Mouse (Mus musculus) limb, embryonic 12.5 days (tissue): ENCODE measurements around the gene Bbs9. TPM values are rescaled to one million over a fixed set of nuclear protein-coding genes. Genes with fewer than 3 reads are reported as not detected.
"Not testable (repeated sequence)": the region's sequence is repeated elsewhere in the genome, so short reads cannot be mapped to it uniquely, and the experiment has no call there.

Source experiments
- ATAC-seq: fragments of 200-750 bp; cut with Nextera tagmentation; 2 replicates; pipeline ENCODE4 v1.8.0; 2017; ENCODE audit warnings: low read depth, moderate TSS enrichment; ENCODE audit not compliant: insufficient number of reproducible peaks, insufficient read depth, low FRiP score, low TSS enrichment
- H3K27ac ChIP-seq: fragments of 300-500 bp; sonication (generic); 2 replicates; pipeline ENCODE4 v1.5.1; 2016; ENCODE audit warnings: mild to moderate bottlenecking, moderate library complexity
- H3K27me3 ChIP-seq: fragments of 300-500 bp; sonication (generic); 2 replicates; pipeline ENCODE4 v1.6.1; 2016; ENCODE audit warnings: mild to moderate bottlenecking, moderate library complexity
- H3K36me3 ChIP-seq: fragments of 300-500 bp; sonication (generic); 2 replicates; pipeline ENCODE4 v1.6.1; 2016; ENCODE audit warnings: mild to moderate bottlenecking, moderate library complexity
- H3K4me1 ChIP-seq: fragments of 300-500 bp; sonication (generic); replicated peaks from 2 replicates; pipeline ENCODE4 v1.6.1; 2016
- H3K4me2 ChIP-seq: fragments of 300-500 bp; sonication (generic); 2 replicates; pipeline ENCODE4 v1.6.1; 2016; ENCODE audit warnings: mild to moderate bottlenecking, moderate library complexity
- H3K4me3 ChIP-seq: fragments of 300-500 bp; sonication (generic); replicated peaks from 2 replicates; pipeline ENCODE4 v1.5.1; 2016; ENCODE audit warnings: mild to moderate bottlenecking
- H3K9ac ChIP-seq: fragments of 300-500 bp; sonication (generic); replicated peaks from 2 replicates; pipeline ENCODE4 v1.6.1; 2016; ENCODE audit warnings: mild to moderate bottlenecking, moderate library complexity
- H3K9me3 ChIP-seq: fragments of 300-500 bp; sonication (generic); 2 replicates; pipeline ENCODE4 v1.6.1; 2016; ENCODE audit warnings: mild to moderate bottlenecking, moderate library complexity
- WGBS: fragments of 180-500 bp; shearing (Covaris S2); methylation state at CpG from one replicate; pipeline ENCODE4 v1.1.7; 2016; 5-methylcytosine and 5-hydroxymethylcytosine counted together
- polyA plus RNA-seq: library from polyadenylated mRNA; unstranded; fragments of >200 nt; fragmentation: Nextera tagmentation; extraction: Ambion mirVana; gene quantifications from 2 replicates; pipeline ENCODE4 v1.2.1, GENCODE M21; 2016

Gene Bbs9
- polyA plus RNA-seq, 1 experiment from 2014 or later = 18.1 TPM

DNA sequence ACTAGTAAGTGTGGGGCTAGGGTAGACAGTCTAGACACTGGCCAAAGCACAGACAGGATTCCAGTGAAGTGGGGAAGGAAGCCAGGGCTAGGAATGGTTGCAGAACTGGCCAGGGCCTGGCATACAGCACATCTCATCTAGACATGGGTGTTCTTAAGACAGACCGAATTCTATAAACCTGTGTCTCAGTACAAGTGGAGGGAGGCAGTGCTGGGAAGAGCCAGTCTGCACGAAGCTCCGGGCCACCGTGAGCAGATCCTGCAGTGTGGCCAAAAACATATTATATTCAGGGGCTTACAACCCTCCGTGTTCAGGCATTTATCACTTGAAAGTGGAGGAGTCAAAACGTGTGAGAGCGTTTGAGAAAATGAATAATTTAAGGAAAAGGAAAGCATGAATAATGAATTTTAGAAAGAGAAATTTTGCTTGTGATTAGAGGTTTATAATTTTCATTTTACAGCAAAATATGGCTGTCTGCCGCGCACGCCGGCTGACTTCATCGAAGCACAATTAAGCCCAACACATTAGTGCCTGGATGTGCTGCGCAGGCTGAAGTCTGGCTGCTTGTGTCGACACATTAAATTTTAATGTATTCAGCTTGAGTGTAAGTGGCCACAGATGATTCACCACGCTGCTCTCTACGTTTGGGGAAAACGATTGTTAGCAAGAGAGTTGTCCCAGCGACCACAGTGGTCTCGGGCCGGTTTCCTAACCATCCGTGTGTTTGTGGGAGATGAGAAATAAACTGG is 353.9 kb downstream of the Bbs9 start:
- H3K4me2 ChIP-seq = no peak overlapping the region
- no peak overlapping the region for H3K27ac ChIP-seq
- no peak overlapping the region for H3K9ac ChIP-seq
- no peaks in the 10 kb centered on the region for H3K9me3 ChIP-seq
- no peak overlapping the region for H3K4me3 ChIP-seq
- H3K27me3 ChIP-seq = peaks cover 7% of the 10 kb centered on the region; the same call in 1 of the 2 replicates
- H3K36me3 ChIP-seq = no peaks in the 10 kb centered on the region
- ATAC-seq = no peak
- WGBS = 65% methylated on average over 21 of the region's 21 CpGs
- peaks cover 50% of the 10 kb centered on the region for H3K4me1 ChIP-seq

- no peak overlapping the region for H3K9ac ChIP-seq
- H3K36me3 ChIP-seq = no peaks in the 10 kb centered on the region
- H3K4me3 ChIP-seq = no peak overlapping the region
- peaks cover 39% of the 10 kb centered on the region for H3K4me1 ChIP-seq
- no peak overlapping the region for H3K4me2 ChIP-seq
- H3K27me3 ChIP-seq = 0 out of 2 replicates have a peak, but pooled peaks cover 3% of the 10 kb centered on the region
- WGBS = 96% methylated on average over 1 of the region's 1 CpGs
- no peaks in the 10 kb centered on the region for H3K9me3 ChIP-seq
- no peak overlapping the region for H3K27ac ChIP-seq
- no peak for ATAC-seq
These were observed 359.5 kb downstream of the Bbs9 start for GRCm38 (mm10) chr9:22834994-22835512.

- Histone ChIP-seq H3K4me1 (peaks cover 25% of the 10 kb centered on the region), H3K27ac (no peak overlapping the region), H3K9ac (no peak overlapping the region), H3K9me3 (no peaks in the 10 kb centered on the region), H3K4me2 (no peak overlapping the region), H3K36me3 (no peaks in the 10 kb centered on the region), H3K4me3 (no peak overlapping the region), H3K27me3 (no peaks in the 10 kb centered on the region)
- ATAC-seq = no peak
- WGBS = 38% methylated on average over 6 of the region's 6 CpGs
These were observed 361.5 kb downstream of the Bbs9 start for GRCm38 (mm10) chr9:22837000-22837399.

DNA sequence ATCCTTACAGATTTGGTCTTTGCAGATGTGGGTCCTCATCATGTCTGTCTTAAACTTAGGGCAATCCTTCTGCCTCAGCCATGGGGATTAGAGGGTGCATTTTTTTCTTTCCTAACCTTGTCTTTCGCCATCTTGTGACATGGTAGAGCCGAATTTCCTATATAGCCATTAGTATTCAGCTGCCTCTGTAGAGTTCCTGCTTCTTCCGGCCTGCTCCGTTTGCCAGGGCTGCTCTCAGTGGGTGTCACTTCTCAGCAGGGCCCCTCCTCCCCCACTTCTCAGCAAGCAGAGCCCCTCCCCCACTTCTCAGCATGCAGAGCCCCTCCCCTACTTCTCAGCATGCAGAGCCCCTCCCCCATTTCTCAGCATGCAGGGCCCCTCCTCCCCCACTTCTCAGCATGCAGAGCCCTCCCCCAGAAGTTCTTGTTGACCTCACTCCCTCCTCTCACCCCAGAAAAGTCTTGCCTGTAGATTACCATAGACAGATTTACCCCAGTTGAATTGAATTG is 362.2 kb downstream of the Bbs9 start:
- no peaks in the 10 kb centered on the region for H3K27me3 ChIP-seq
- H3K4me2 ChIP-seq = no peak overlapping the region
- peaks cover 25% of the 10 kb centered on the region for H3K4me1 ChIP-seq
- ATAC-seq = no peak
- WGBS = 31% methylated on average over 4 of the region's 4 CpGs
- no peaks in the 10 kb centered on the region for H3K36me3 ChIP-seq
- no peaks in the 10 kb centered on the region for H3K9me3 ChIP-seq
- no peak overlapping the region for H3K4me3 ChIP-seq
- H3K27ac ChIP-seq = no peak overlapping the region
- no peak overlapping the region for H3K9ac ChIP-seq

DNA sequence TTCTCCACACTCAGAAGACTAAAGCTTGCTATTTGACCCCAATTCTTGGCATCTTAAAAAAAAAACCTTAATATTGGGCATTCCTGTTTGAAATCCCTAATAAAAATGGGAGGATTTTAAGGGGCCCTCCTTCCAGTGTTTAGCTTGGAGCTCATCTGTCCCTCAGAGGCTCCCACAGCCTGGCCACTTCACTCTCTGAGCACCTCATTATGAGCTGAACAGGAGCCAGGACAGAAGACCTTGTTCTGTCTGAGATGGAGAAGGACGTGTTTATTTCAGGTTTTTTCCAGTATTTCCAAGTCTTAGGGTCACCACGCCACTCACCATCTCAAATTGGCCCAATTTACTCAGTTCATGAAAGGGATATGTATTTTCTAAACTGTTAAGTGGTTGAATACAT is 370.5 kb downstream of the Bbs9 start:
- Histone ChIP-seq H3K4me3 (no peak overlapping the region), H3K27me3 (no peaks in the 10 kb centered on the region), H3K9me3 (0 out of 2 replicates have a peak, but pooled peaks cover 3% of the 10 kb centered on the region), H3K27ac (no peak overlapping the region), H3K4me2 (no peak overlapping the region), H3K4me1 (no peaks in the 10 kb centered on the region), H3K36me3 (no peaks in the 10 kb centered on the region), H3K9ac (no peak overlapping the region)
- 94% methylated on average over 2 of the region's 2 CpGs for WGBS
- no peak for ATAC-seq

GRCm38 (mm10) chr9:22846783-22847182 is 371.3 kb downstream of the Bbs9 start:
- H3K9ac ChIP-seq = no peak overlapping the region
- H3K36me3 ChIP-seq = no peaks in the 10 kb centered on the region

GRCm38 (mm10) chr9:22848800-22849199 is 373.3 kb downstream of the Bbs9 start:
- ATAC-seq = no peak
- H3K9me3 ChIP-seq = 0 out of 2 replicates have a peak, but pooled peaks cover 3% of the 10 kb centered on the region
- H3K27me3 ChIP-seq = no peaks in the 10 kb centered on the region
- 90% methylated on average over 3 of the region's 3 CpGs for WGBS
- H3K4me1 ChIP-seq = no peaks in the 10 kb centered on the region
- no peak overlapping the region for H3K27ac ChIP-seq
- H3K4me3 ChIP-seq = no peak overlapping the region
- H3K4me2 ChIP-seq = no peak overlapping the region
- H3K36me3 ChIP-seq = no peaks in the 10 kb centered on the region
- H3K9ac ChIP-seq = no peak overlapping the region

More at GRCm38 (mm10) chr9:22846783-22847182, 371.3 kb downstream of the Bbs9 start:
- no peak for ATAC-seq
- no peaks in the 10 kb centered on the region for H3K4me1 ChIP-seq
- WGBS = 72% methylated on average over 1 of the region's 1 CpGs
- H3K27ac ChIP-seq = no peak overlapping the region
- H3K4me2 ChIP-seq = no peak overlapping the region
- no peak overlapping the region for H3K4me3 ChIP-seq
- no peaks in the 10 kb centered on the region for H3K27me3 ChIP-seq
- H3K9me3 ChIP-seq = 0 out of 2 replicates have a peak, but pooled peaks cover 3% of the 10 kb centered on the region

DNA sequence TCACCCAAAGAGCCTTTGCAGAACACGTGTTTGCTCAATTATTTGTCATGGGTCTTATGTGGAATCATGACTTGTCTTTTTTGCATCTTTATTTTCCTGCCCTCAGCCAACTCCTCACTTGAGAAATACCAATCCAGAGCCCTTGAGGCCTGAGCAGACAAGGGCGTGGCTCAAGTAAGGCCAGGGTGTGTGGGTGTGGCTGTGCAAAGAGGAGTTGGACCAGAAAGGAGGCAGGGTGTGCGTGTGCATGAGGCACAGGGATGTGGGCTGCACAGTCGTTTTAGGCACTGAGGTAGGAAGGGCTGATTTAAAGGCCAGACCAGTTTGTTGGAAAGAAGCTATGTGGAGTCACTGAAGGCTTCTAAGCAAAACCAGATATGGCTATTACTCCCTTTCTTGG is 373.7 kb downstream of the Bbs9 start:
- Histone ChIP-seq H3K9me3 (0 out of 2 replicates have a peak, but pooled peaks cover 3% of the 10 kb centered on the region), H3K4me3 (no peak overlapping the region), H3K36me3 (no peaks in the 10 kb centered on the region), H3K4me2 (no peak overlapping the region), H3K27me3 (no peaks in the 10 kb centered on the region), H3K9ac (no peak overlapping the region), H3K27ac (no peak overlapping the region), H3K4me1 (no peaks in the 10 kb centered on the region)
- ATAC-seq = no peak
- WGBS = 75% methylated on average over 4 of the region's 4 CpGs

GRCm38 (mm10) chr9:22869147-22869546 is 393.6 kb downstream of the Bbs9 start:
- ATAC-seq, H3K4me3 ChIP-seq: not testable (repeated sequence)
- WGBS = 84% methylated on average over 6 of the region's 6 CpGs

DNA sequence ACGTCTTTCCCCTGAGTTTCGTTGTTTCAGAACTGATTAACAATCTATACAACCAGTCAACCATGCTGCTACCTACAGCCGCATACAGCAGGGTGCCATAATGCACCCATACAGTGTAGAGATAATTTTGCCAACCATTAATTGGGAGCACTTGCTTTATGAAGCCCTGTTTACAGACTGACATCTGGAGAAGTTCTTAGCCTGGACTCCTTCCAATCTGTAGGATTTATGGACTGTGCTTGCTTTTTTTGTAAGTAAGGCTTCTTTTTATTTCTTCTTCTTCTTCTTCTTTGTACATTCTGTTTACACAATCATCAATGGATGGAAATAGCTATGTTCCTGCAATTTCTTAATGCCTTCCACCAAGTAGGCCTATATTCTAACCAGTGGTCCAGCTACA is 395.1 kb downstream of the Bbs9 start:
- Histone ChIP-seq H3K9me3 (no peaks in the 10 kb centered on the region), H3K27me3 (no peaks in the 10 kb centered on the region), H3K36me3 (no peaks in the 10 kb centered on the region), H3K4me2 (no peak overlapping the region), H3K4me3 (no peak overlapping the region), H3K9ac (no peak overlapping the region), H3K27ac (peak overlapping the region; percentile 62), H3K4me1 (peaks cover 58% of the 10 kb centered on the region)
- ATAC-seq = no peak
- 46% methylated on average over 3 of the region's 3 CpGs for WGBS

More at GRCm38 (mm10) chr9:22869147-22869546, 393.6 kb downstream of the Bbs9 start:
- H3K9me3 ChIP-seq, H3K27ac ChIP-seq, H3K27me3 ChIP-seq, H3K36me3 ChIP-seq, H3K4me2 ChIP-seq, H3K9ac ChIP-seq: not testable (repeated sequence)
- peaks cover 46% of the 10 kb centered on the region for H3K4me1 ChIP-seq

DNA sequence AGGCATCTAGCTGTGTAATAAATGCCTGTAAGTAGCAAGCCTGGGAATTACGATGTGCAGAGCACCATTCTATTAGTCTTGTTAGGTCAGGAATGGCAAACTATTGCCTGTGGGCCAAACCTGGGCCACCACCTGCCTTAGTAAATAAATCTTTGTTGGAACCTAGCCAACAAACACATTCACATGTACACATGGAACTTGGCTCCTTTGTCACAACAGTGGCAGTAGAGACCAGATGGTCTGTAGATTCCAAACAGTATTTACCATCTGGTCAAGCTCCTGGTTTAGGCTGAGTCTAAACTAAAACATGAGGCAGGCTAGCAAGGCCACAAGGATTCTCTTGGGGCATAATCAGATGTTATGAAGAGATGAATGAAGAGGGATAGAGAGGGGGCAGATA is 399.7 kb downstream of the Bbs9 start:
- Histone ChIP-seq H3K27ac (peak overlapping the region; percentile 50; the same call in 1 of the 2 replicates), H3K9ac (no peak overlapping the region), H3K36me3 (no peaks in the 10 kb centered on the region), H3K9me3 (no peaks in the 10 kb centered on the region), H3K4me1 (peaks cover 36% of the 10 kb centered on the region), H3K4me3 (no peak overlapping the region), H3K27me3 (no peaks in the 10 kb centered on the region), H3K4me2 (no peak overlapping the region)
- ATAC-seq = peak; percentile 85
- WGBS = 24% methylated on average over 1 of the region's 1 CpGs
